Mouse (Mus musculus): ENCODE results near the gene Dlat.

Dlat gene

GRCm38 (mm10) chr9:50659392-50660217 is at the start of gene Dlat:
Gene Dlat (minus strand): TSS chr9:50659780.
- DNase-seq: peak; percentile 89 to 94

DNA sequence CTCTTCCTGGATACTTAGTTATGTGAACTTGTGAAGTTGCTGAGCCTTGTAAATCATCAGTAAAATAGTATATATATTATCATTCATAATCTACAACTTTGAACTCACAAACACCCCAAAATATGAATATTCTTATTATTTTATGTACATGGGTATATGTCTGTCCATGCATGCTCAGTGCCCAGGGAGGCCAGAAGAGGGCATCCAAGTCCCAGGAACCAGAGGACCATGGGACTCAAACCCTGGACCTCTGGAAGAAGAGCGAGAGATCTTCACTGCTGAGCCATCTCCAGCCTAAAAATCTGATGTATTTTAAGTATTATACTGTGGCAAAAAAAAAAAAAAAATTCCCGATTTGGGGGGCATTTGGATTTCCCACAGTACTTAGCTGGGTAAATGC is 49.5 kb upstream of the Dlat start:
- DNase-seq: peak; percentile 44 to 51

- no peak for DNase-seq
Observed at GRCm38 (mm10) chr9:50704907-50705306, 45.3 kb upstream of the Dlat start.

DNA sequence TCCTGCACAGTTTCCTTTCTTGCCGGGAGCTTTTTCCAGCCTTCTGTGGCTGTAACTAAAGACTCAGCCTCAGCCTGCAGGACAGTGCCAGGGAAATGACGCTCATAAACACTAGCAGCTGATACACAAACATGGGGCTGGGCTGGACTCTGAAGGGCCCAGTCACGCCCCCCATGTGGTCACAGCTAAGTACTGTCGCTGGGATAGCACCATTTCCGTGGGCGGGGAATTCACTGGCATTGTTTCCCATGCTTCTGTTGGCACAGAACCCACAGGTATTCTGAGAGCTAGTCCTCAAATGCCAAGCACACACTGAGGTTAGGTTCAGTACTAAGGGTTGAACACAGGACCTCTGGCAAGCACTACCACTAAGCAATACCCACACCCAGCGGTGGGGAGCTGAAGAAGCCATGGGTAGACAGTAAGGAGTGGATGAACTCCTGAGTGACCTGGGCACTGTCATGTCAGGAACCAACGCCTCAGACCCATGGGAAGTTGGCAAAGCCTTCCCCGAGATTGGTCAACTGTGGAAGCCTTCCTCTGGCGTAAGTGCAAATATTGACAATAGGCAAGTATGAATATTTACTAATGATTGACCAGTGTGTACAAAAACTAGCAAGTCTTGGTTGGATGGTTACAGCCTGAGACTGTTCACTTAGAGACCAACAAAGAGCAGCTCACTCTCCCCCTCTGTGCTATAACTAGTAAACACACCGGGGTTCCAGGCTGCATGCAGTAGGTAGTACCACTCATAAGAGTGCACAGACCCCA is 41.5 kb upstream of the Dlat start:
- peak; percentile 64 to 69 for DNase-seq

- peak; percentile 65 to 68 for DNase-seq
Observed at GRCm38 (mm10) chr9:50698418-50699409, 39.1 kb upstream of the Dlat start.

GRCm38 (mm10) chr9:50697706-50698041 is 38.1 kb upstream of the Dlat start:
- DNase-seq: peak; percentile 76 to 80

DNA sequence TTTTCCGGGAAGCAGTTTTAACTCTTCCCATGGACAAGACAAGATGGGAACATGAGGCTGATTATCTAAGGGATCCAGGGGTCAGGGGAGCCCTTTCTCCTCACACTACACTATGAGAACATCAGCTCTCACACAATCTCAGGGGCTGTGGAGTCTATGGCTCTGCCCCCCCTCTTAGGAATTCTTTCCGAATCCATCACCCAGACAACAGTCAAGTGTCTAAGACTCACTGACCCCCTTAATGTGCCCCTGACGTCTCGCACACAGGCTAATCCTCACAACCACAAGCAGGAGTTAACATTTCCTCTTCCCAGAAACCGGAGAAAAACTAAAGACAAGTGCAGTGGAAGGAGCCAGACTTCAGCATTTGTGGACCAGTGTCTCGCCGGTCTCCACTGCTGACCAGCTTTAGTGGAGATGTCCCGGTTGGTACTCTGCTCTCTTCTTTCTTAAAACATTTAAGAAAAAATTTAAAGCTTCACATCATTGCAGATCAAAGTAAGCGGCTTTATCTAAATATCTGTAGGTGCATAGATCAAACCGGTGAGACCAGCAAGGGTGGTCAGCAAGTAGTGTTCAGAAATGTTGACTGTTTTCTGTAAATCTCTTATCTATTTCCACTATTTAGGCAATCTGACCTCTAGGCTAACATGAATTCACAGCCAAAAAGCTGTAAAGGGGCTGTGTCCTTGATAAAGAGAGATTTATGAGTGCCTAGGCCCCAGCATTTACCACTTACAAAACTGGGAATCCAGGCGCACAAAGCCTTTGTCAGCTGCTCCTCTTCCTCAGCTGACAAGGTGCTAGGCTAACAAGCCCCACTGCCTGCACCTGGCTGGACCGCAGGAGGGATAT is 37.5 kb upstream of the Dlat start:
- DNase-seq: no peak

DNA sequence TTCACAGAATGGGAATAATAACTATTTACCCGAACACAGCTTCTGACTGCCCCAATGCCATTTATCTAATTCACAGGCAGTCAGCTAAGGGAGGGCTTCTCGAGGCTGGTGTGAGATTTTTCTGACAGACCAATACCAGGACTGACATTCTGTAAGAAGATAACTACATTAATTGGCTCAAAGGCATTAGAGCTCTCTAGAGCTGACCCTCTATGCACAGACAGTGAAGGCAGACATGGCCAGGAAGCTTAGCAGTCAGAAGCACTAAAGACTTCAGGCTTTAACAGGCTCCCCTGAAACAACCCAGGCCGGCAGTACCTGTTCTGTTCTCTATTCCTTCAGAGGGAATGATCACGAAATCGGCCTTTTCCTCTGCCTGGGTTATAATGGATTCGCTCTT is 35.6 kb upstream of the Dlat start:
- no peak for DNase-seq

DNA sequence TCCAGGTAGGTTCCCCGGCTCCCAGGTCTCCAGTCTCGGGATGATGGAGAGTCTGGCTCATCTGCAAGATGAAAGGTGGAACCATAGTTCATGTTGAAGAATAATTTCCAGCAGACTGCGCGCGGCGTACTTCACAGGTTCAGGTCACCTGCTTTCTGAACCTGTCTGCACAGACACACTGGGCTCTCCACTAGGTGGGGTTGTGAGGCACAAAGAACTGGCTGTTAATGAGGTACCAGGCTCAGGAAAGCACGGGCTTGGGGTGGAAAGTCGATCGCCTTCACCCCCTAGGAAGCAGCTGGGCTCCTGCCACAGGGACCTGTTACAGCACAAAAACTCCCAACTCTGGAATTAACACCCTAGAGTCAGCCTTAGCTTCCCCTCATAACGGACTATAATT is 34.1 kb upstream of the Dlat start:
- peak; percentile 49 for DNase-seq

- no peak for DNase-seq
Observed at GRCm38 (mm10) chr9:50692626-50693580, 33.3 kb upstream of the Dlat start.

GRCm38 (mm10) chr9:50686866-50687652 is 27.5 kb upstream of the Dlat start:
- DNase-seq: no peak

- DNase-seq: no peak
Observed at GRCm38 (mm10) chr9:50681727-50682126, 22.1 kb upstream of the Dlat start.

- DNase-seq: no peak
Observed at GRCm38 (mm10) chr9:50679406-50679805, 19.8 kb upstream of the Dlat start.

GRCm38 (mm10) chr9:50674771-50675170 is 15.2 kb upstream of the Dlat start:
- no peak for DNase-seq

DNA sequence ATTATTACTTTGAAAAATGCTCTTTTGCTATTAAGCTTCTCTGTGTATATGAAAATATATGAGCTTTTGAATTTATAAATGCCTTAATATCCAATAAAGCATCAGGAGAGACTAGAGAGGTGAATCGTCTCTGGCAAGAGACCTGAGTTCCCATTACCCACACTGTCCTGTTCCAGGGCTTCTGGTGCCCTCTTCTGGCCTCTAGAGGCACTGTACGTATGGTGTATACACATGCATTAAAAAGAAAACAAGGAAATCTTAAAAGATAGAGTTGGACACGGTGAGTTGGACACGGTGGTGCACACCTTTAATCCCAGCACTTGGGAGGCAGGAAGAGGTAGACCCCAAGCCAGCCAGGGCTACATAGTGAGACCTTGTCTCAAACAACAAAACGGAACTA is 11.1 kb upstream of the Dlat start:
- peak; percentile 48 to 51 for DNase-seq

DNA sequence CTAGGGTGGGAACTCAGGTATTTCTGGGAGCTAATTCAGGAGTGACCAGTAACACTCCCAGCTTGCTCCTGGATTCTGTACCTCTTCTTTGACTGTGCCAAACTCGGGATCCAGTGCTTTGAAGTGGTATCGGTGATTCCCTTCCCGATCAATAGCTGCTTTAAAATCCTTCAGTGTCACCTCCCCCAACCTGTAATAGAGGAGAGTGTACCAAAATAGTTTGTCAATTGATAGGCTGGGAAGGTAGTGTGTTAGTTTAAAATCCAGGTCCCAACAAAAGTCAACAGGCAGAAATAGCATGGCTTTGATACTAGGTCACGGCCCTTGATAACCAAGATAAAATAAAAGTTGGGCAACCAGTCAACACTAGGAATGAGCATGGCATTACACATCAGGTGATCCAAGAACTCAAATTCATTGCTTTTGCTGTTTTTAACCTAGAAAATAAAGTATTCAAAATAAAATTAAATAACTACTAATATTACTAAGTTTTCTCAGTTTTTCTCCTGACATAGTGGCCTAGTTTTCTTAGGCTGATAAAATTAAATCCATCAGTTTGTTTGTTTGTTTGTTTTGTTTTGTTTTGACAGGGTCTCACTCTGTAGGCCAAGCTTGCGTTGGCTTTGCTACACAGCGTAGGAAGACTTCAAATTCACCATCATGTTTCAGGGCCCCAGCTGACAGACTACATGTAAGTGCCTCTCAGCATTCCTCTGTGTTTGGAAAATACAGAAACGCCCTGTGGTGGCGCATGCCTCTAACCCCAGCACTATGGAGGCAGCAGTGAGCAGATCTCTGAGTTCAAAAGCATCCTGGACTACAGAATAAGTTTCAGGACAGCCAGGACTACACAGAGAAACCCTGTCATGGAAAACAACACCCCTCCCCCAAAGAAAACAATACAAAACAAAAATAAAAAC is 8.3 kb upstream of the Dlat start:
- no peak for DNase-seq

- no peak for DNase-seq
Observed at GRCm38 (mm10) chr9:50666442-50666841, 6.9 kb upstream of the Dlat start.

- DNase-seq: no peak
Observed at GRCm38 (mm10) chr9:50664826-50665225, 5.2 kb upstream of the Dlat start.

DNA sequence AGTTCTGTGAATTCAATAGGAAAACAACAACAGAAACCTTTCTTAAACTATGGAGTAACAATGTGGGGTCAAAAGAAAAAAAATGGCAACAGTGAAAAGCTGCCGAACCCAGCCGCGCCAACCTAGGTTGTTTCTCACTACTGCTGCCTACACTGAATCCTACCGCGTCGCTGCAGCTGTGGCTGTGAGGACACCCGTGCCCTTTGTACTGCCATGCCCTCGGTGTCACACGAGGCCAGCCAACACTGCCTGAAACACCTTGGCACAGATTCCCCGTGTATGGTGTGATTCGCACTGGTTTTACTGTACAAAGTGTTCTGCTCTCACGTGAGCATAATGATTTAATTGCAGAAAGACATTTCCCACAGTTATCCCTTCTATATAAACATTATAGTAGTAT is 851 bp upstream of the Dlat start:
- peak; percentile 28 for DNase-seq

Measured in cerebellum, postnatal 36 days (tissue).